Mouse (Mus musculus): Measurements from ENCODE around the gene Chd9.

Chd9 gene

GRCm38 (mm10) chr8:90839725-90840714, 11.9 kb downstream of the Chd9 start:
- no peak for DNase-seq (ENCODE audit: low read depth)

- DNase-seq (ENCODE audit: low read depth), result no peak
These were observed 13.2 kb downstream of the Chd9 start for GRCm38 (mm10) chr8:90841321-90841720.

- DNase-seq (ENCODE audit: low read depth), result no peak
These were observed 15.0 kb downstream of the Chd9 start for GRCm38 (mm10) chr8:90843127-90843526.

GRCm38 (mm10) chr8:90844179-90844967, 16.2 kb downstream of the Chd9 start:
- DNase-seq (ENCODE audit: low read depth), result no peak

GRCm38 (mm10) chr8:90847980-90848379, 19.8 kb downstream of the Chd9 start:
- DNase-seq (ENCODE audit: low read depth), result no peak

- no peak for DNase-seq (ENCODE audit: low read depth)
These were observed 21.4 kb downstream of the Chd9 start for GRCm38 (mm10) chr8:90849462-90850050.

GRCm38 (mm10) chr8:90851544-90851943, 23.4 kb downstream of the Chd9 start:
- DNase-seq (ENCODE audit: low read depth), result no peak

- no peak for DNase-seq (ENCODE audit: low read depth)
These were observed 26.0 kb downstream of the Chd9 start for GRCm38 (mm10) chr8:90853971-90854670.

- DNase-seq (ENCODE audit: low read depth), result no peak
These were observed 26.6 kb downstream of the Chd9 start for GRCm38 (mm10) chr8:90854671-90855161.

- DNase-seq (ENCODE audit: low read depth), result no peak
These were observed 28.0 kb downstream of the Chd9 start for GRCm38 (mm10) chr8:90856171-90856570.

- DNase-seq (ENCODE audit: low read depth), result no peak
These were observed 28.8 kb downstream of the Chd9 start for GRCm38 (mm10) chr8:90856952-90857351.

- DNase-seq (ENCODE audit: low read depth), result no peak
These were observed 29.9 kb downstream of the Chd9 start for GRCm38 (mm10) chr8:90858071-90858470.

- DNase-seq (ENCODE audit: low read depth), result no peak
These were observed 33.3 kb downstream of the Chd9 start for GRCm38 (mm10) chr8:90861266-90861944.

GRCm38 (mm10) chr8:90862038-90862437, 33.9 kb downstream of the Chd9 start:
- DNase-seq (ENCODE audit: low read depth), result no peak

- no peak for DNase-seq (ENCODE audit: low read depth)
These were observed 38.9 kb downstream of the Chd9 start for GRCm38 (mm10) chr8:90867061-90867460.

- DNase-seq (ENCODE audit: low read depth), result no peak
These were observed 39.8 kb downstream of the Chd9 start for GRCm38 (mm10) chr8:90867911-90868310.

GRCm38 (mm10) chr8:90868334-90868733, 40.2 kb downstream of the Chd9 start:
- no peak for DNase-seq (ENCODE audit: low read depth)

- no peak for DNase-seq (ENCODE audit: low read depth)
These were observed 41.1 kb downstream of the Chd9 start for GRCm38 (mm10) chr8:90869071-90869919.

GRCm38 (mm10) chr8:90869920-90870777, 42.0 kb downstream of the Chd9 start:
- no peak for DNase-seq (ENCODE audit: low read depth)

Measured in naive thymus-derived CD4-positive, alpha-beta T cell, adult 2 months (primary cell).